Mouse (Mus musculus) spleen, postnatal 10 days (tissue): ENCODE results near the gene Tff3.
A peak's percentile ranks its signal among the peaks of the same experiment; 100 is the strongest.

Experiments
- DNase-seq, 2 experiments: peaks; one replicate each; pipeline ENCODE4 v3.0.0; 2021 to 2022; ENCODE audit warnings: low spot score in 2 of 2

Gene Tff3

GRCm38 (mm10) chr17:31121975-31122374 is 7.5 kb downstream of the Tff3 start:
- DNase-seq: peak; percentile 55 to 78

GRCm38 (mm10) chr17:31119429-31119828 is 10.0 kb downstream of the Tff3 start:
- peak; percentile 67 to 85 for DNase-seq

- DNase-seq: no peak
Observed at GRCm38 (mm10) chr17:31117946-31118345, 11.5 kb downstream of the Tff3 start.

- DNase-seq: no peak
Observed at GRCm38 (mm10) chr17:31116063-31116462, 13.4 kb downstream of the Tff3 start.

- no peak for DNase-seq
Observed at GRCm38 (mm10) chr17:31113191-31113856, 16.1 kb downstream of the Tff3 start.

GRCm38 (mm10) chr17:31108388-31108787 is 21.1 kb downstream of the Tff3 start:
- no peak for DNase-seq

- DNase-seq: no peak
Observed at GRCm38 (mm10) chr17:31103823-31104222, 25.6 kb downstream of the Tff3 start.

GRCm38 (mm10) chr17:31103007-31103570 is 26.4 kb downstream of the Tff3 start:
- no peak for DNase-seq

- no peak for DNase-seq
Observed at GRCm38 (mm10) chr17:31098788-31099187, 30.7 kb downstream of the Tff3 start.

- DNase-seq: no peak
Observed at GRCm38 (mm10) chr17:31096893-31097292, 32.6 kb downstream of the Tff3 start.

- DNase-seq: no peak
Observed at GRCm38 (mm10) chr17:31095570-31095969, 33.9 kb downstream of the Tff3 start.

- DNase-seq: no peak
Observed at GRCm38 (mm10) chr17:31094781-31095180, 34.7 kb downstream of the Tff3 start.

- no peak for DNase-seq
Observed at GRCm38 (mm10) chr17:31091023-31091735, 38.3 kb downstream of the Tff3 start.

- no peak for DNase-seq
Observed at GRCm38 (mm10) chr17:31089848-31090247, 39.6 kb downstream of the Tff3 start.

GRCm38 (mm10) chr17:31088711-31089110 is 40.7 kb downstream of the Tff3 start:
- no peak for DNase-seq

GRCm38 (mm10) chr17:31086196-31086595 is 43.2 kb downstream of the Tff3 start:
- DNase-seq: no peak

- no peak for DNase-seq
Observed at GRCm38 (mm10) chr17:31085519-31085918, 43.9 kb downstream of the Tff3 start.

GRCm38 (mm10) chr17:31082296-31083078 is 47.0 kb downstream of the Tff3 start:
- no peak for DNase-seq

GRCm38 (mm10) chr17:31079078-31079840 is 50.2 kb downstream of the Tff3 start:
- no peak for DNase-seq

- DNase-seq: no peak
Observed at GRCm38 (mm10) chr17:31078581-31078980, 50.9 kb downstream of the Tff3 start.

GRCm38 (mm10) chr17:31077561-31077960 is 51.9 kb downstream of the Tff3 start:
- no peak for DNase-seq
